Mouse (Mus musculus) CH12.LX (cell line): ENCODE measurements around the gene Trub1.

Experiments used
- BHLHE40 ChIP-seq: IDR thresholded peaks from 2 replicates; pipeline ENCODE4 v1.6.1; 2011; ENCODE audit warnings: mild to moderate bottlenecking, low read depth, low read length, improper control_type of control experiment
- CHD1 ChIP-seq: IDR thresholded peaks from 2 replicates; pipeline ENCODE4 v1.6.1; 2012; ENCODE audit warnings: low read depth, low read length, improper control_type of control experiment, inconsistent platforms
- CTCF ChIP-seq, 2 experiments: IDR thresholded peaks in 1 of 2; conservative IDR thresholded peaks in 1 of 2; 2 replicates each; pipeline ENCODE4 v1.5.1; 2011 to 2012; ENCODE audit warnings: low read depth in 2 of 2, low read length in 2 of 2, improper control_type of control experiment in 1 of 2, inconsistent platforms in 1 of 2, mild to moderate bottlenecking in 1 of 2, moderate library complexity in 1 of 2
- E2F4 ChIP-seq: IDR thresholded peaks from 2 replicates; pipeline ENCODE4 v1.6.1; 2011; ENCODE audit warnings: low read depth, low read length, improper control_type of control experiment; ENCODE audit not compliant: insufficient replicate concordance
- EP300 ChIP-seq: IDR thresholded peaks from 2 replicates; pipeline ENCODE4 v1.6.1; 2011; ENCODE audit warnings: low read length, improper control_type of control experiment
- MEF2A ChIP-seq: IDR thresholded peaks from 2 replicates; pipeline ENCODE4 v1.6.1; 2014; ENCODE audit warnings: low read depth, mild to moderate bottlenecking, inconsistent platforms, low read length, improper control_type of control experiment, borderline replicate concordance
- NELFE ChIP-seq: IDR thresholded peaks from 2 replicates; pipeline ENCODE4 v1.6.1; 2011; ENCODE audit warnings: low read depth, low read length, improper control_type of control experiment
- POLR2A ChIP-seq: IDR thresholded peaks from 2 replicates; pipeline ENCODE4 v1.6.1; 2011; ENCODE audit warnings: low read depth, mild to moderate bottlenecking, improper control_type of control experiment, low read length
- TCF12 ChIP-seq: IDR thresholded peaks from 2 replicates; pipeline ENCODE4 v1.6.1; 2014; ENCODE audit warnings: low read depth, mild to moderate bottlenecking, inconsistent platforms, low read length, improper control_type of control experiment
- ZKSCAN1 ChIP-seq: IDR thresholded peaks from 2 replicates; pipeline ENCODE4 v1.6.1; 2012; ENCODE audit warnings: low read depth, inconsistent platforms, low read length, improper control_type of control experiment, borderline replicate concordance

GRCm38 (mm10) chr19:57423402-57423801 is 29.3 kb upstream of the Trub1 start:
- no peak for TF ChIP-seq CTCF (conservative IDR thresholded peaks at IDR 0.05 in 1 of 2, IDR thresholded peaks at IDR 0.05 in 1 of 2; ENCODE audit: low read depth in 2 of 2, low read length in 2 of 2)
- TF ChIP-seq NELFE, result no peak
- TF ChIP-seq POLR2A, result no peak
- no peak for TF ChIP-seq EP300
- no peak for TF ChIP-seq CHD1
- no peak for TF ChIP-seq TCF12
- TF ChIP-seq ZKSCAN1, result no peak
- TF ChIP-seq E2F4, result no peak
- no peak for TF ChIP-seq BHLHE40
- no peak for TF ChIP-seq MEF2A
